Mouse (Mus musculus): ENCODE results near the gene Atf6.

DNA sequence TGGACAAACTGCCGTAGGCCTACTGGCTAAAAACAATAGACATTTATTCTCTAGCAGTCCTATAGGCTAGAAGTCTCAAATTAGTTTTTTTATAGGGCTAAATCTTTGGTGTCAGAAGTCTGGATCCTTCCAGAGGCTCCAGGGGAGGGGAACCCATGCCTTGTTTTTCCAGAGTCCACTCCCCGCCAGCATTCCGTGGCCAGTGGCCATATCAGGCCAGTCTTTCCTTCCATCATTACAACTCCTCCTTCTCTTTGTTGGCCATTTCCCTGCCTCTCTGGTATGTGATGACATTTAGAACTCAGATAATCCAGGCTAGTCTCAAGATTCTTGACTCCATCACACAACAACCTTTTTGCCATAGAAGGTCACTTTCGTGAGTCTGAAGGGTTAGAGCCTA lies 189.9 kb downstream of the Atf6 start:
- TF ChIP-seq CTCF (IDR thresholded peaks at IDR 0.05; ENCODE audit: extremely low read depth, insufficient read depth, insufficient read length, insufficient replicate concordance): no peak
- no peak for TF ChIP-seq POLR2A (IDR thresholded peaks at IDR 0.05; ENCODE audit: low read depth, low read length)
